9 mouse cellular contexts compared by ENCODE assay signal in the genomic region with DNA sequence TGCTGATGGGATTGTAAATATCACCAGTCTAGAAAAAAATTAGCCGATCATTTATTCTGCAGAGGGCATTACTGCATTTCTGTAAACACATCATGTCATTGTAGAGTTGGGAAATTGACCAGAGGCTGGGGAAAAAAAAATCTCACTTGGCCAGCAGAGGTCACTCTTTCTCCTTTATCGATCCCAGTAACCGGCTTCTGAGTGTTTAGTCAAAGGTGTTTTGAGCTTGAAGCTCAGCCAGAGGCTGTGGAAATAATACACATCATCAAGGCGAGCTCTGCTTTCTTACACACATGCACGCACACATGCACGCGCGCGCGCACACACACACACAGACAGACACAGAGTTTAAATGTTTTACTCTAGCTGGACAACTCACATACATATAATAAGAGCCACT.
A peak's percentile ranks its signal among the peaks of the same experiment; 100 is the strongest.
DNase-seq lines count a peak whose midpoint lies in the region; ATAC-seq lines count a peak whose summit lies in the region.
"Had no signal": no experiment of that assay in that cellular context is flagged by ENCODE, and none has a peak within 500 bp of the region (broad histone marks: within the 10 kb centered on the region; RNA-seq: fewer than 3 reads in every experiment).

No protein-coding gene starts in this region.

- no peak overlapping the region for H3K9ac ChIP-seq in intestine, embryonic 14.5 days (ENCODE audit: low read length)
- H3K9ac ChIP-seq in intestine, embryonic 15.5 days = no peak overlapping the region
- H3K9ac ChIP-seq: lung, embryonic 15.5 days had no signal

- no peak overlapping the region for H3K4me2 ChIP-seq in intestine, embryonic 14.5 days (ENCODE audit: low read length)
- H3K4me2 ChIP-seq in intestine, embryonic 15.5 days (replicated peaks) = no peak overlapping the region
- H3K4me2 ChIP-seq: lung, embryonic 15.5 days had no signal

- no peak overlapping the region for H3K4me3 ChIP-seq in intestine, embryonic 14.5 days (ENCODE audit: low read depth, low read length)
- H3K4me3 ChIP-seq in intestine, embryonic 15.5 days (replicated peaks) = no peak overlapping the region
- H3K4me3 ChIP-seq: lung, embryonic 15.5 days had no signal

- H3K9me3 ChIP-seq in intestine, embryonic 14.5 days (ENCODE audit: control insufficient read depth, low read length) = no peaks in the 10 kb centered on the region
- H3K9me3 ChIP-seq in intestine, embryonic 15.5 days = no peaks in the 10 kb centered on the region
- H3K9me3 ChIP-seq: lung, embryonic 15.5 days had no signal

- no peak overlapping the region for H3K27ac ChIP-seq in intestine, embryonic 14.5 days (ENCODE audit: low read depth)
- H3K27ac ChIP-seq in intestine, embryonic 15.5 days = no peak overlapping the region
- H3K27ac ChIP-seq: lung, embryonic 15.5 days had no signal

- H3K4me1 ChIP-seq in intestine, embryonic 14.5 days (replicated peaks; ENCODE audit: control insufficient read depth, insufficient read depth, low read length) = no peaks in the 10 kb centered on the region; the same call in 1 of the 2 replicates
- 0 out of 2 replicates have a peak, but pooled peaks cover 3% of the 10 kb centered on the region for H3K4me1 ChIP-seq in intestine, embryonic 15.5 days (replicated peaks)

- intact Hi-C loops in gastrocnemius, postnatal 14 days (cut with DNase I; ENCODE audit: low total_unique reads) = loop anchor here (5.0 kb wide), 1 partner anchor 1865 kb away; the partner anchor contains the start of gene Epha4

- DNase-seq in intestine, embryonic 14.5 days (ENCODE audit: low spot score) = peak; percentile 84
- peak; percentile 80 for DNase-seq in R1 (ENCODE audit: low read depth, low spot score)
- peak; percentile 34 to 78 for DNase-seq in cerebellum, postnatal 4 days (ENCODE audit: low spot score in 2 of 2)
- peak; percentile 20 for DNase-seq in gastrocnemius, postnatal 14 days
- peak; percentile 86 for DNase-seq in layer of hippocampus, adult 9-10 months (ENCODE audit: low spot score)
- peak; percentile 74 for DNase-seq in lung, postnatal 36 days
- DNase-seq in telencephalon, adult 2 months (ENCODE audit: low read depth, low spot score) = peak; percentile 60

- ATAC-seq in intestine, embryonic 14.5 days (replicated peaks; ENCODE audit: low FRiP score, low TSS enrichment, low read depth) = no peak
- no peak for ATAC-seq in intestine, embryonic 15.5 days

- no peaks in the 10 kb centered on the region for H3K36me3 ChIP-seq in intestine, embryonic 14.5 days (ENCODE audit: control insufficient read depth, insufficient read depth, low read length)
- H3K36me3 ChIP-seq in intestine, embryonic 15.5 days = no peaks in the 10 kb centered on the region
- H3K36me3 ChIP-seq: lung, embryonic 15.5 days had no signal

- no peaks in the 10 kb centered on the region for H3K27me3 ChIP-seq in intestine, embryonic 14.5 days (replicated peaks; ENCODE audit: control insufficient read depth, insufficient read depth, low read length)
- no peaks in the 10 kb centered on the region for H3K27me3 ChIP-seq in intestine, embryonic 15.5 days (replicated peaks)
- H3K27me3 ChIP-seq: lung, embryonic 15.5 days had no signal

- WGBS in intestine, embryonic 14.5 days = 11% methylated on average over 10 of the region's 10 CpGs
- WGBS in intestine, embryonic 15.5 days = 12% methylated on average over 10 of the region's 10 CpGs

Comparison
In these comparisons a context has a peak if more than half of its experiments do, and no peak if none do; other contexts are left out.
1. DNase-seq: peak in every context shown above with its lines; median percentile 86 in layer of hippocampus, adult 9-10 months; 84 in intestine, embryonic 14.5 days; 80 in R1; 74 in lung, postnatal 36 days; 60 in telencephalon, adult 2 months; 56 in cerebellum, postnatal 4 days; 20 in gastrocnemius, postnatal 14 days.